Mouse (Mus musculus) intestine, postnatal 0 days (tissue): Measurements from ENCODE around the gene Nup188. TPM values are rescaled to one million over a fixed set of nuclear protein-coding genes. Genes with fewer than 3 reads are reported as not detected.

ENCODE experiments used
- ATAC-seq: fragments of 200-750 bp; cut with Nextera tagmentation; 2 replicates; pipeline ENCODE4 v1.8.0; 2017; ENCODE audit warnings: mild to moderate bottlenecking, moderate TSS enrichment, moderate library complexity
- H3K27ac ChIP-seq: fragments of 300-500 bp; sonication (generic); 2 replicates; pipeline ENCODE4 v1.5.1; 2014; ENCODE audit warnings: mild to moderate bottlenecking, low read depth, low read length, moderate library complexity
- H3K27me3 ChIP-seq: fragments of 300-500 bp; sonication (generic); replicated peaks from 2 replicates; pipeline ENCODE4 v1.6.1; 2014; ENCODE audit warnings: low read length, mixed read lengths; ENCODE audit not compliant: control insufficient read depth, insufficient read depth
- H3K36me3 ChIP-seq: fragments of 300-500 bp; sonication (generic); 2 replicates; pipeline ENCODE4 v1.6.1; 2014; ENCODE audit warnings: mild to moderate bottlenecking, moderate library complexity; ENCODE audit not compliant: control insufficient read depth, insufficient read depth
- H3K4me1 ChIP-seq: fragments of 300-500 bp; sonication (generic); replicated peaks from 2 replicates; pipeline ENCODE4 v1.6.1; 2014; ENCODE audit warnings: antibody characterized with exemption, low read length, mixed read lengths; ENCODE audit not compliant: control insufficient read depth, insufficient read depth
- H3K4me2 ChIP-seq: fragments of 300-500 bp; sonication (generic); replicated peaks from 2 replicates; pipeline ENCODE4 v1.6.1; 2014; ENCODE audit warnings: low read depth, mild to moderate bottlenecking, moderate library complexity
- H3K4me3 ChIP-seq: fragments of 300-500 bp; sonication (generic); 2 replicates; pipeline ENCODE4 v1.5.1; 2014; ENCODE audit warnings: low read depth, low read length
- H3K9ac ChIP-seq: fragments of 300-500 bp; sonication (generic); 2 replicates; pipeline ENCODE4 v1.6.1; 2014; ENCODE audit warnings: mild to moderate bottlenecking, low read depth, low read length
- H3K9me3 ChIP-seq: fragments of 300-500 bp; sonication (generic); 2 replicates; pipeline ENCODE4 v1.6.1; 2016; ENCODE audit warnings: mixed run types; ENCODE audit not compliant: control insufficient read depth
- CTCF ChIP-seq: sonication (generic); IDR thresholded peaks from 2 replicates; pipeline ENCODE4 v1.5.1; 2016; ENCODE audit warnings: low read depth, mild to moderate bottlenecking, control low read depth, antibody characterized with exemption, moderate library complexity
- WGBS: fragments of 180-500 bp; shearing (Covaris S2); extraction: QIAGEN DNeasy Blood & Tissue Kit; methylation state at CpG from one replicate; pipeline ENCODE4 v1.1.7; 2014; 5-methylcytosine and 5-hydroxymethylcytosine counted together
- polyA plus RNA-seq: library from polyadenylated mRNA; unstranded; fragments of >200 nt; fragmentation: Nextera tagmentation; extraction: Ambion mirVana; gene quantifications from 2 replicates; pipeline ENCODE4 v1.2.1, GENCODE M21; 2015

Gene Nup188
- 7.1 and 9.1 TPM in 2 replicates for polyA plus RNA-seq

- H3K27ac ChIP-seq, result peak within 1 kb of the TSS; percentile 65
- no peaks in the 10 kb centered on the region for H3K27me3 ChIP-seq
- H3K9me3 ChIP-seq, result no peaks in the 10 kb centered on the region
- H3K4me2 ChIP-seq, result peak within 1 kb of the TSS; percentile 93
- under 1% methylated on average over 67 of the region's 68 CpGs for WGBS
- H3K36me3 ChIP-seq, result peaks cover 5% of the 10 kb centered on the region; the same call in 1 of the 2 replicates
- H3K4me3 ChIP-seq, result peak within 1 kb of the TSS; percentile 87
- H3K9ac ChIP-seq, result peak within 1 kb of the TSS; percentile 70
- H3K4me1 ChIP-seq, result peaks cover 7% of the 10 kb centered on the region; the same call in 1 of the 2 replicates
- TF ChIP-seq CTCF, result 0 out of 2 replicates have a peak, but pooled peaks have one; percentile 2
- ATAC-seq, result peak; percentile 89
Measured at GRCm38 (mm10) chr2:30286192-30287026, at the start of gene Nup188, which contains the start of gene Dolk. Gene Nup188 (plus strand): TSS chr2:30286397. Gene Dolk (minus strand): TSS chr2:30286334.

GRCm38 (mm10) chr2:30236426-30237198 lies 49.6 kb upstream of the Nup188 start:
- Histone ChIP-seq H3K9ac (peak overlapping the region; percentile 92), H3K36me3 (peaks cover 11% of the 10 kb centered on the region), H3K4me3 (peak overlapping the region; percentile 93), H3K27ac (peak overlapping the region; percentile 93), H3K4me1 (peaks cover 3% of the 10 kb centered on the region; the same call in 1 of the 2 replicates), H3K27me3 (no peaks in the 10 kb centered on the region), H3K9me3 (no peaks in the 10 kb centered on the region), H3K4me2 (peak overlapping the region; percentile 78)
- no peak for ATAC-seq
- 2% methylated on average over 18 of the region's 18 CpGs for WGBS
- TF ChIP-seq CTCF, result no peak

GRCm38 (mm10) chr2:30237199-30237880 lies 48.9 kb upstream of the Nup188 start, which contains the start of gene Lrrc8a:
Gene Lrrc8a (plus strand): TSS chr2:30237715.
- Histone ChIP-seq H3K36me3 (peaks cover 18% of the 10 kb centered on the region), H3K27me3 (no peaks in the 10 kb centered on the region), H3K27ac (peak within 1 kb of the TSS; percentile 93), H3K4me1 (peaks cover 3% of the 10 kb centered on the region; the same call in 1 of the 2 replicates), H3K4me3 (peak within 1 kb of the TSS; percentile 93), H3K9me3 (no peaks in the 10 kb centered on the region), H3K9ac (peak within 1 kb of the TSS; percentile 92), H3K4me2 (peak within 1 kb of the TSS; percentile 78)
- ATAC-seq, result peak; percentile 95
- TF ChIP-seq CTCF, result peak; percentile 78
- WGBS, result under 1% methylated on average over 59 of the region's 67 CpGs

GRCm38 (mm10) chr2:30237881-30238280 lies 48.3 kb upstream of the Nup188 start:
- Histone ChIP-seq H3K4me1 (peaks cover 9% of the 10 kb centered on the region), H3K27me3 (no peaks in the 10 kb centered on the region), H3K27ac (peak overlapping the region; percentile 93), H3K9ac (peak overlapping the region; percentile 92), H3K4me2 (peak overlapping the region; percentile 78), H3K4me3 (peak overlapping the region; percentile 93), H3K36me3 (peaks cover 24% of the 10 kb centered on the region), H3K9me3 (no peaks in the 10 kb centered on the region)
- under 1% methylated on average over 26 of the region's 42 CpGs for WGBS
- peak; percentile 76 for ATAC-seq
- no peak for TF ChIP-seq CTCF

- peak overlapping the region; percentile 93 for H3K27ac ChIP-seq
- peaks cover 30% of the 10 kb centered on the region for H3K36me3 ChIP-seq
- peaks cover 10% of the 10 kb centered on the region for H3K4me1 ChIP-seq
- no peak for TF ChIP-seq CTCF
- no peaks in the 10 kb centered on the region for H3K9me3 ChIP-seq
- peak overlapping the region; percentile 78 for H3K4me2 ChIP-seq
- peak overlapping the region; percentile 92 for H3K9ac ChIP-seq
- peak overlapping the region; percentile 93 for H3K4me3 ChIP-seq
- ATAC-seq, result no peak
- no peaks in the 10 kb centered on the region for H3K27me3 ChIP-seq
- 56% methylated on average over 3 of the region's 3 CpGs for WGBS
Measured at GRCm38 (mm10) chr2:30238906-30239465, 47.2 kb upstream of the Nup188 start.
